Mouse (Mus musculus): Measurements from ENCODE around the gene Serpina1f. TPM values are rescaled to one million over a fixed set of nuclear protein-coding genes. Genes with fewer than 3 reads are reported as not detected.

Gene Serpina1f
- total RNA-seq, 1 experiment from 2014 or later: not detected

Other genes with a start within 250 kb of the Serpina1f start
- gene Ifi27l2b, start 238.3 kb downstream of the Serpina1f start, total RNA-seq (2017): not detected in 2 replicates
- 0.13 and 0.45 TPM in 2 replicates for gene Ppp4r4, start 163.2 kb downstream of the Serpina1f start, total RNA-seq (2017)
- not detected in 2 replicates for gene Serpina10, start 64.1 kb downstream of the Serpina1f start, total RNA-seq (2017)
- gene Serpina6, start 38.3 kb downstream of the Serpina1f start, total RNA-seq (2017): not detected in 2 replicates
- not detected in 2 replicates for gene Serpina16, start 19.4 kb downstream of the Serpina1f start, total RNA-seq (2017)
- gene Serpina1d, start 78.1 kb upstream of the Serpina1f start, total RNA-seq (2017): not detected in 2 replicates
- gene Serpina1b, start 134.8 kb upstream of the Serpina1f start, total RNA-seq (2017): not detected in 2 replicates
- gene Serpina1a, start 168.0 kb upstream of the Serpina1f start, total RNA-seq (2017): not detected in 2 replicates
- not detected in 2 replicates for gene Serpina1c, start 209.4 kb upstream of the Serpina1f start, total RNA-seq (2017)